Mouse (Mus musculus): ENCODE measurements around the gene Cubn. TPM values are rescaled to one million over a fixed set of nuclear protein-coding genes. Genes with fewer than 3 reads are reported as not detected.
A peak's percentile ranks its signal among the peaks of the same experiment; 100 is the strongest.

Gene Cubn
- polyA plus RNA-seq, 1 experiment from 2014 or later = 0.05 TPM

DNA sequence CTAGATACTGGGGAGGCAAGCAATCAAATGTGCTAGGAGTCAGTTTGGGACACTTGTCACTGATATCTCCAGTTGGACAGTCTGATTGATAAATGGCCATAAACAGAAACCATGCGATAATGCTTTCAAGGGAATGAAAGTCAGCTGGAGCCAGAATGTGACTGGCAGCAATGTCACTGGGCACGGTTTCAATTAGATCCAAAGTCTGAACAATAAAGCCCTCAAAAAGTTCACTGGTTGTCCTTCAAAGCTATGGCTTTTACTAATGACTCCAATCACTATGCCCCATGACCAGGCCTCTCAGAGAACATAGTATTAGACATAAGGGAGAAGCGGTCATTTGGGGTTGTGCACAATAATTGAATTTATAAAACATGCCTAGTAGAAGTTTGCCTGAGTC lies 7.0 kb downstream of the Cubn start:
- H3K36me3 ChIP-seq = no peaks in the 10 kb centered on the region
- H3K4me3 ChIP-seq (replicated peaks) = no peak overlapping the region
- H3K9ac ChIP-seq (replicated peaks) = no peak overlapping the region
- H3K9me3 ChIP-seq = no peaks in the 10 kb centered on the region
- 66% methylated on average over 3 of the region's 3 CpGs for WGBS
- no peak for ATAC-seq (ENCODE audit: insufficient number of reproducible peaks, insufficient read depth, low FRiP score, low TSS enrichment, low read depth)
- H3K27ac ChIP-seq = no peak overlapping the region
- H3K27me3 ChIP-seq = no peaks in the 10 kb centered on the region
- H3K4me2 ChIP-seq = no peak overlapping the region
- H3K4me1 ChIP-seq (replicated peaks) = no peaks in the 10 kb centered on the region

GRCm38 (mm10) chr2:13480744-13481143 lies 10.9 kb downstream of the Cubn start:
- no peak overlapping the region for H3K4me2 ChIP-seq
- H3K36me3 ChIP-seq = no peaks in the 10 kb centered on the region
- no peak overlapping the region for H3K27ac ChIP-seq
- no peaks in the 10 kb centered on the region for H3K9me3 ChIP-seq
- H3K9ac ChIP-seq (replicated peaks) = no peak overlapping the region
- 87% methylated on average over 2 of the region's 2 CpGs for WGBS
- H3K4me3 ChIP-seq (replicated peaks) = no peak overlapping the region
- no peak for ATAC-seq (ENCODE audit: insufficient number of reproducible peaks, insufficient read depth, low FRiP score, low TSS enrichment, low read depth)
- H3K27me3 ChIP-seq = no peaks in the 10 kb centered on the region
- H3K4me1 ChIP-seq (replicated peaks) = no peaks in the 10 kb centered on the region

DNA sequence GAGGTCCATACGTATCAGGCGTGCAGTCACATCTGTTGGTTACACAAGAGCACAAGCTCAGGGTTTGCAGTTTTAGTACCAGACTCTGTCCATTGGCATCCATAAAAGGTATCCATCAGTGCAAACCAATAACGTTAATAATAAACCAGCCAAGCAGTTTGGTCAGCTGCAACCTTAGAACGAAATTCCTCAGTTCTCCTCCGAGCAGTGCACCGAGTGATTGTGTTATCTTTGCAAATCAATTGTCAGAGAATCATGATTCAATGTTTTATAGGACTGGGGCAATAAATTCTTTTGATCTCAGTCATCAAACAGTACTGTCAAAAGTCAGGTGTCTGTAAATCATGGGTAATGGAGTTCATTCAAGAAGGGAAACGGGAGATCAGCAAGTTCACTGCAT lies 12.4 kb downstream of the Cubn start:
- Histone ChIP-seq H3K4me2 (no peak overlapping the region), H3K4me3 (replicated peaks) (no peak overlapping the region), H3K36me3 (no peaks in the 10 kb centered on the region), H3K9me3 (no peaks in the 10 kb centered on the region), H3K27me3 (no peaks in the 10 kb centered on the region), H3K27ac (no peak overlapping the region), H3K9ac (replicated peaks) (no peak overlapping the region), H3K4me1 (replicated peaks) (no peaks in the 10 kb centered on the region)
- no peak for ATAC-seq (ENCODE audit: insufficient number of reproducible peaks, insufficient read depth, low FRiP score, low TSS enrichment, low read depth)
- 71% methylated on average over 7 of the region's 7 CpGs for WGBS

DNA sequence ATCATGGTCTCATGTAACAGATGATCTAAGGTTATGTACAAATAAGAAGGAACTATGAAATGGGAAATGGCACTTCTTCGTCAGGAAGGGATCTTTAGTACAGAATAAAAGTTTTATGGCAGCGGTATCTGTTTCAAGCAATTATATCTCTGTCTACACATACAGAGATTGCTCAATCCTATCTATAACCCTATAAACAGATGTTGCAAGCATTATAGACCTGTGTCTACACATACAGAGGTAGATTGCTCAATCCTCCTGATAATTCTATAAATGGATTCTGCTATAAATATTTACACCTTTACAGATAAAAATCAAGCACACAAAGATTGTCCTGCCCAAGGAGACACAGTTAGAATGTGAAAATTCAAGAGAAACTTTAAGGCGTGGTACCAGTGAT lies 21.5 kb downstream of the Cubn start:
- Histone ChIP-seq H3K27ac (no peak overlapping the region), H3K4me2 (no peak overlapping the region), H3K36me3 (no peaks in the 10 kb centered on the region), H3K27me3 (no peaks in the 10 kb centered on the region), H3K4me1 (replicated peaks) (no peaks in the 10 kb centered on the region), H3K9me3 (no peaks in the 10 kb centered on the region), H3K9ac (replicated peaks) (no peak overlapping the region), H3K4me3 (replicated peaks) (no peak overlapping the region)
- 89% methylated on average over 3 of the region's 3 CpGs for WGBS
- no peak for ATAC-seq (ENCODE audit: insufficient number of reproducible peaks, insufficient read depth, low FRiP score, low TSS enrichment, low read depth)

GRCm38 (mm10) chr2:13469641-13470040 lies 22.0 kb downstream of the Cubn start:
- Histone ChIP-seq H3K4me3 (replicated peaks) (no peak overlapping the region), H3K4me1 (replicated peaks) (no peaks in the 10 kb centered on the region), H3K36me3 (no peaks in the 10 kb centered on the region), H3K9me3 (no peaks in the 10 kb centered on the region), H3K9ac (replicated peaks) (no peak overlapping the region), H3K27ac (no peak overlapping the region), H3K27me3 (no peaks in the 10 kb centered on the region), H3K4me2 (no peak overlapping the region)
- 88% methylated on average over 4 of the region's 4 CpGs for WGBS
- ATAC-seq (ENCODE audit: insufficient number of reproducible peaks, insufficient read depth, low FRiP score, low TSS enrichment, low read depth) = no peak

- H3K9ac ChIP-seq (replicated peaks) = no peak overlapping the region
- no peaks in the 10 kb centered on the region for H3K4me1 ChIP-seq (replicated peaks)
- H3K4me2 ChIP-seq = no peak overlapping the region
- H3K27me3 ChIP-seq = no peaks in the 10 kb centered on the region
- H3K9me3 ChIP-seq = no peaks in the 10 kb centered on the region
- WGBS = 90% methylated on average over 3 of the region's 3 CpGs
- no peaks in the 10 kb centered on the region for H3K36me3 ChIP-seq
- H3K4me3 ChIP-seq (replicated peaks) = no peak overlapping the region
- no peak overlapping the region for H3K27ac ChIP-seq
- no peak for ATAC-seq (ENCODE audit: insufficient number of reproducible peaks, insufficient read depth, low FRiP score, low TSS enrichment, low read depth)
Measured at GRCm38 (mm10) chr2:13466685-13467084, 24.9 kb downstream of the Cubn start.

DNA sequence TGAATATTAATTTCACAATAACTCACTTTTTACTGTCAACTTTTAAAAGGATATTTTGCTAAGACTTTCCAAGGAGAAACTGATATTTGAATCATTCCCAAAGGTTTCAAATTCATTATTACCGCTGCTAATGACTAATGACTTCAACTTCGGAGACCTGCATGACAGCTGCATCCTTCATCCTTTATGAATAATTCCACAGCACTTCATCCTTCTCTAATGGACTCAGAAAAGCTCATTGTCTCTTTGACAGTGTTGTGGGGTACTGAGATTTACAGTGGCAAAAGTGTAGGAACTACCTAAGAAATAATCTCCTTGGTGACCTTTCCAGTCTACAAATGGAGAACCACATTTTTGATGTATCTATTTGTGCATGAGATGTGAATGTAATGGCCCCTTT lies 33.5 kb downstream of the Cubn start:
- Histone ChIP-seq H3K4me2 (no peak overlapping the region), H3K27me3 (no peaks in the 10 kb centered on the region), H3K27ac (no peak overlapping the region), H3K4me1 (replicated peaks) (no peaks in the 10 kb centered on the region), H3K9ac (replicated peaks) (no peak overlapping the region), H3K4me3 (replicated peaks) (no peak overlapping the region), H3K36me3 (no peaks in the 10 kb centered on the region), H3K9me3 (no peaks in the 10 kb centered on the region)
- 83% methylated on average over 2 of the region's 2 CpGs for WGBS
- no peak for ATAC-seq (ENCODE audit: insufficient number of reproducible peaks, insufficient read depth, low FRiP score, low TSS enrichment, low read depth)

DNA sequence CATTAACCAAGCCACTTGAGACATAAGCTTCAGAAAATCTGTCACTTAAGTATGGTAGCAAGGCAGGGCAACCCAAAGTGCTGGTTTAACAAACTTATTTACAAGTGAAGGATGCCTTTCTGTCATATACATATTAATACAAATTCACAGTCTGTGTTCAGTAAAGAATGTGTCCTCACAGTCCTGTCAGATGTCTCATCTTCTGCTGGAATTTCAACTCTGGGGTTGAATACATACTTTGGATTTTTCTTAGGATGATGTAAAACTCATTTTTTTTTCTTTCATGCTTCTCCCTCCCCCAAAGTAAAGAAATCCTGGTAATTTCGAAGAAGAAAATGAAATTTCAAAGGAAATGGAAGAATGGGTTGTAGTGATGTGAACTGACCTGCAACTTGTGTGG lies 34.8 kb downstream of the Cubn start:
- Histone ChIP-seq H3K4me1 (replicated peaks) (peaks cover 8% of the 10 kb centered on the region), H3K4me3 (replicated peaks) (no peak overlapping the region), H3K27ac (no peak overlapping the region), H3K36me3 (no peaks in the 10 kb centered on the region), H3K9ac (replicated peaks) (no peak overlapping the region), H3K9me3 (no peaks in the 10 kb centered on the region), H3K27me3 (no peaks in the 10 kb centered on the region), H3K4me2 (no peak overlapping the region)
- no peak for ATAC-seq (ENCODE audit: insufficient number of reproducible peaks, insufficient read depth, low FRiP score, low TSS enrichment, low read depth)
- WGBS = 85% methylated on average over 1 of the region's 1 CpGs

GRCm38 (mm10) chr2:13451495-13452491 lies 39.8 kb downstream of the Cubn start:
- no peak overlapping the region for H3K4me2 ChIP-seq
- no peaks in the 10 kb centered on the region for H3K9me3 ChIP-seq
- no peaks in the 10 kb centered on the region for H3K36me3 ChIP-seq
- H3K4me1 ChIP-seq (replicated peaks) = peaks cover 23% of the 10 kb centered on the region
- H3K9ac ChIP-seq (replicated peaks) = no peak overlapping the region
- H3K4me3 ChIP-seq (replicated peaks) = no peak overlapping the region
- ATAC-seq (ENCODE audit: insufficient number of reproducible peaks, insufficient read depth, low FRiP score, low TSS enrichment, low read depth) = peak; percentile 77; the same call in 1 of the 2 replicates
- 32% methylated on average over 13 of the region's 13 CpGs for WGBS
- peak overlapping the region; percentile 78 for H3K27ac ChIP-seq
- no peaks in the 10 kb centered on the region for H3K27me3 ChIP-seq

DNA sequence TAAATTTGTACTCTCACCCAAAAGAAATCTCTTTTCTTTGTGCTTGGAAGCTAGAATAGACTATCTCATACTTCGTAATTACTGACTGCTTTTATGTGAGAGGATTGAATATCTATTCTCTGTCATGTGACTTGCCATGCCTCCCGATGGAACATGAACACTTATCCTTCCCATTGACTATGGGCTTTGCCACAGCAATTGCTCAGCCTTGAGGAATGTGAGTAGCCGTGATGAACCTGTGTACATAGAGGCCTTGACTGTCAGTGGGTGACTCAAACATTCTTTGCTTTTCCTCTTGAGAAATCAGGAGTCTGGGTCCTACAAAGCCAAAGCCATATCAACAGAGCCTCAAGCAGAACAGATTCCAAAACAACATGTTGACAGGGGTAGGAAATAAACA lies 40.7 kb downstream of the Cubn start:
- H3K4me1 ChIP-seq (replicated peaks) = peaks cover 23% of the 10 kb centered on the region
- H3K36me3 ChIP-seq = no peaks in the 10 kb centered on the region
- H3K27me3 ChIP-seq = no peaks in the 10 kb centered on the region
- no peak overlapping the region for H3K27ac ChIP-seq
- H3K9me3 ChIP-seq = no peaks in the 10 kb centered on the region
- no peak overlapping the region for H3K4me3 ChIP-seq (replicated peaks)
- 68% methylated on average over 3 of the region's 3 CpGs for WGBS
- no peak for ATAC-seq (ENCODE audit: insufficient number of reproducible peaks, insufficient read depth, low FRiP score, low TSS enrichment, low read depth)
- H3K9ac ChIP-seq (replicated peaks) = no peak overlapping the region
- H3K4me2 ChIP-seq = no peak overlapping the region

DNA sequence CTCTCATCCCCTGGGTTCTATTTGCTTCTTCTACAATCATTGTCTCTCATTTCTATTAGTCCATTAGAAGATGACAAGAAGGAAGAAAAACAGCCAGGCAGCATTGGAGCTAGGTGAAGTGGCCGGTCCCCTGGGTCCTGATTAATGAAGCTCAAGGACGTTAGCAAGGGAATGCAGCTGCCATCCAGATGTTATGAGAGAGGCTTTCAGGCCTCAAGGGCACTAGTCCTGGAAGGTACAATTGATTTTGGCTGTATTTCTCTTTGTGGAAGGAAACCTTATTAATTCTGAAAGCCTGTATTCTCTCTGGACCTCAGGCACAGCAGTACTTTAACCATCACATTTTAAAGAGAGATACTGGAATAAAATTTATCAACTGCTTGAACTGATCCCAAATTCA lies 41.1 kb downstream of the Cubn start:
- no peak overlapping the region for H3K4me2 ChIP-seq
- no peak for ATAC-seq (ENCODE audit: insufficient number of reproducible peaks, insufficient read depth, low FRiP score, low TSS enrichment, low read depth)
- 15% methylated on average over 2 of the region's 2 CpGs for WGBS

DNA sequence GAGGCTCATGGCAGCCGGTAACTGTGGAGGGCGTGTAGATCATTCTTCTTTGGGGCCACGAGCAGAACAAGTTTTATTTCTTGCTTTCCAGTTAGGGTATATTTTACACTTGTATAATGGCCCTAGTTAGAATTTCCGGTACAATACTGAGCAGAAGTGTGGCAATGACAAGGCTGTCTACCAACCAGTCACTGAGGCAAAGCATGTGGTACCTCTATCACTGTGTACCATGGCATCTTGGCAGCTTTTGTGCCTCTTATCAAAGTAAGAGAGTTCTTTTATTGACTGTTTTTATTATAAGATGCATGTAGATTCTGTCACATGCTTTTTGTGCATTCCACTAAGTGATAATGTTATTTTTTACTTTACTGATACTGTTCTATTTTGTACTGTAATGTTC lies 46.5 kb downstream of the Cubn start:
- H3K27me3 ChIP-seq = no peaks in the 10 kb centered on the region
- no peaks in the 10 kb centered on the region for H3K4me1 ChIP-seq (replicated peaks)
- no peak overlapping the region for H3K27ac ChIP-seq
- no peak overlapping the region for H3K4me2 ChIP-seq
- no peak overlapping the region for H3K9ac ChIP-seq (replicated peaks)
- no peak for ATAC-seq (ENCODE audit: insufficient number of reproducible peaks, insufficient read depth, low FRiP score, low TSS enrichment, low read depth)
- no peaks in the 10 kb centered on the region for H3K36me3 ChIP-seq
- H3K9me3 ChIP-seq = no peaks in the 10 kb centered on the region
- no peak overlapping the region for H3K4me3 ChIP-seq (replicated peaks)
- WGBS = 85% methylated on average over 4 of the region's 4 CpGs

More for the DNA sequence above, 41.1 kb downstream of the Cubn start:
- Histone ChIP-seq H3K9me3 (no peaks in the 10 kb centered on the region), H3K36me3 (no peaks in the 10 kb centered on the region), H3K4me3 (replicated peaks) (no peak overlapping the region), H3K27ac (no peak overlapping the region), H3K27me3 (no peaks in the 10 kb centered on the region), H3K4me1 (replicated peaks) (peaks cover 23% of the 10 kb centered on the region), H3K9ac (replicated peaks) (no peak overlapping the region)
